Mouse (Mus musculus) ES-E14 (cell line): ENCODE measurements at regions not wholly inside any gene's neighbourhood (a gene's known extent, or its start where the extent isn't known, plus 50 kb on each side); places are given as distances from the start of the nearest gene placed in this dataset.
A peak's percentile ranks its signal among the peaks of the same experiment; 100 is the strongest.

Source experiments
- DNase-seq: peaks from one replicate; pipeline ENCODE4 v3.0.0-alpha.2; 2013; ENCODE audit warnings: low read depth, low spot score
- H3K27ac ChIP-seq: 2 replicates; pipeline ENCODE4 v1.5.1; 2012; ENCODE audit warnings: low read depth, mild to moderate bottlenecking, low read length, moderate library complexity, mixed read lengths; ENCODE audit not compliant: poor library complexity, insufficient read depth, severe bottlenecking
- H3K36me3 ChIP-seq: 2 replicates; pipeline ENCODE4 v1.6.1; 2012; ENCODE audit warnings: mild to moderate bottlenecking, low read length, moderate library complexity, mixed read lengths; ENCODE audit not compliant: control insufficient read depth, poor library complexity, insufficient read depth, severe bottlenecking
- H3K4me1 ChIP-seq, 2 experiments: fragments of 150-350 bp in 1 of 2; sonication (generic) in 1 of 2; 2 replicates each; pipeline ENCODE4 v1.6.1; 2012; ENCODE audit warnings: low read length in 2 of 2, mild to moderate bottlenecking in 1 of 2, mixed read lengths in 1 of 2; ENCODE audit not compliant: control insufficient read depth in 2 of 2, insufficient read depth in 2 of 2, poor library complexity in 1 of 2
- H3K4me3 ChIP-seq, 2 experiments: fragments of 150-350 bp in 1 of 2; sonication (generic) in 1 of 2; 2 replicates each; pipeline ENCODE4 v1.5.1; 2012; ENCODE audit warnings: low read length in 2 of 2, low read depth in 1 of 2, mild to moderate bottlenecking in 1 of 2, mixed read lengths in 1 of 2; ENCODE audit not compliant: insufficient read depth in 1 of 2, poor library complexity in 1 of 2, severe bottlenecking in 1 of 2
- H3K9ac ChIP-seq: 2 replicates; pipeline ENCODE4 v1.6.1; 2012; ENCODE audit warnings: low read depth, mild to moderate bottlenecking, low read length, mixed read lengths; ENCODE audit not compliant: poor library complexity, insufficient read depth, severe bottlenecking
- H3K9me3 ChIP-seq: fragments of 150-350 bp; sonication (generic); 2 replicates; pipeline ENCODE4 v1.6.1; 2012; ENCODE audit warnings: low read depth, mild to moderate bottlenecking, low read length; ENCODE audit not compliant: control insufficient read depth, insufficient read depth
- CHD2 ChIP-seq: IDR thresholded peaks from 2 replicates; pipeline ENCODE4 v1.6.1; 2014; ENCODE audit warnings: mild to moderate bottlenecking, low read depth, low read length, inconsistent platforms
- HCFC1 ChIP-seq: IDR thresholded peaks from 2 replicates; pipeline ENCODE4 v1.6.1; 2012; ENCODE audit warnings: low read length, inconsistent platforms, borderline replicate concordance; ENCODE audit not compliant: insufficient read depth
- MAFK ChIP-seq: IDR thresholded peaks from 2 replicates; pipeline ENCODE4 v1.6.1; 2014; ENCODE audit warnings: mild to moderate bottlenecking, low read depth, low read length, inconsistent platforms; ENCODE audit not compliant: insufficient read depth
- ZC3H11A ChIP-seq: IDR thresholded peaks from 2 replicates; pipeline ENCODE4 v1.6.1; 2012; ENCODE audit warnings: low read depth, mild to moderate bottlenecking, inconsistent platforms, low read length, borderline replicate concordance
- ZNF384 ChIP-seq: IDR thresholded peaks from 2 replicates; pipeline ENCODE4 v1.6.1; 2012; ENCODE audit warnings: low read depth, low read length, inconsistent platforms
- in situ Hi-C, 2 experiments: fragments of 600-800 bp; cut with MboI; formaldehyde crosslinking; loops; one replicate each; pipeline ENCODE4 v1.15.1; 2025; ENCODE audit warnings: low sequenced_read_pairs in 2 of 2, inconsistent platforms in 1 of 2; ENCODE audit not compliant: unreplicated experiment in 2 of 2

DNA sequence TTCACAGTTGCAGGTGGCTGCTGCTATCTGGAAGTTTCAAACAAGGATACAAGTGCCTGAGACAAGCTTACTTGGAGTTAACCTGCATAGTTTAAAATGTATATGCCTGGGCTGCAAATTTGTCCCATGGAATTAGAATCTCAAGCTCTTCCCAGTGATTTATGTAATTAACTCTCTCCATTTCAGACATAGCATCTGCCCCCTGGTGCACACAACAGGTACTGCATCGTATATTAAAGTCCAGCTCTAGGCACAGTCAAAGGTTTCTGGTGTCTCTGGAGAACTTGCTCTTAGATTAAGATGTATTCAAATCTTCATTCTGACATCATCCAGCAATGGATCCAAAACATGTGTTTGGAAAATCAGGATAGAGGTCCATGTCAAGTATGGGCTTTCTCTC, 98.0 kb upstream of the Trabd2b start:
- Histone ChIP-seq H3K4me3 (no peak overlapping the region), H3K27ac (no peak overlapping the region), H3K4me1 (no peaks in the 10 kb centered on the region), H3K9me3 (no peaks in the 10 kb centered on the region), H3K9ac (no peak overlapping the region), H3K36me3 (no peaks in the 10 kb centered on the region)
- peak; percentile 9 for DNase-seq
- TF ChIP-seq MAFK (no peak), ZNF384 (no peak), CHD2 (no peak), ZC3H11A (no peak), HCFC1 (no peak)
- in situ Hi-C loops = loop anchor here (5.0 to 10.0 kb wide), 2 partner anchors 1521 to 1524 kb away; no protein-coding TSS in a partner anchor

DNA sequence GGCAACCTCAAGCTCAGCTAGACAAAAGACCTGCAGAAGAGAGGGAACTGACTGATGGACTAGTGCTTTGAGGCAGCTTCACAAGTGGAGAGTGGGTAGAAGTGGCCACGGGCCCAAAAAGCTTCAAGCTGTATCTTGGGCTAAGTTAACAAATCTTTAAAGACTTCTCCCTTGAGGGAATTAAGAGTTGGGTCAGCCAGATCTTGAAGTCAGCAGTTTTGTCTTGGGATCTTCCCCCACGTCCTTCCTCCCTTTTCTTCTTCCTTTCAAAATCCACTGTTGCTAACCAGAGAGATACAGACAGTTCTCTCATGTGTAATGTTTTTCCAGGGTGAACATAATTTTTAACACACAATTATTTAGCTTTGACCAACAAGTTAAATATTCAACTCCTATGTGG, 91.5 kb upstream of the Trabd2b start:
- in situ Hi-C loops = no loop called here
- Histone ChIP-seq H3K9ac (no peak overlapping the region), H3K4me3 (no peak overlapping the region), H3K36me3 (no peaks in the 10 kb centered on the region), H3K9me3 (no peaks in the 10 kb centered on the region), H3K27ac (no peak overlapping the region), H3K4me1 (no peaks in the 10 kb centered on the region)
- no peak for DNase-seq
- TF ChIP-seq HCFC1 (no peak), ZC3H11A (no peak), MAFK (no peak), CHD2 (no peak)

DNA sequence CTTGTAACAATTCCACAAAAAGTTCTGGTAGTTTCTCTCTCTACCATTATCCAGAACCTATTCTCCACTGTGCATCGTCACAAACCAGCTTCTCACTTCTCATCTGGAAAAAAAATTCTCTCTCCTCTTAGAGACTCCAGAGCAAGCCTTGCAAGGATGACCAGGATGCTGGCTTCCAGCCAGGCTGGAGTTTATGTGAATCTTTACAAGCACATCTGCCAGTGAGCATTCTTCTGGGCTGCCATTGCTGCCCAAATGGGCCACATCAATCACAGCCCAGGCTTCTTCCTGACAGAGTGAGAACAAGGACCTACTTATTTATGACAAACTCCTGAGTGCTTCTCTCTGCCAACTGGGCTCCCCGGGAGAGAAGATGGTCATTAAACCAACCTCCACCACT, 91.0 kb upstream of the Trabd2b start:
- H3K4me1 ChIP-seq = no peaks in the 10 kb centered on the region
- H3K9ac ChIP-seq = no peak overlapping the region
- in situ Hi-C loops = no loop called here
- TF ChIP-seq ZNF384 = no peak
- no peak for TF ChIP-seq HCFC1
- TF ChIP-seq CHD2 = no peak
- TF ChIP-seq ZC3H11A = no peak
- TF ChIP-seq MAFK = no peak
- DNase-seq = no peak
- H3K4me3 ChIP-seq = no peak overlapping the region
- no peaks in the 10 kb centered on the region for H3K36me3 ChIP-seq
- no peak overlapping the region for H3K27ac ChIP-seq
- no peaks in the 10 kb centered on the region for H3K9me3 ChIP-seq

DNA sequence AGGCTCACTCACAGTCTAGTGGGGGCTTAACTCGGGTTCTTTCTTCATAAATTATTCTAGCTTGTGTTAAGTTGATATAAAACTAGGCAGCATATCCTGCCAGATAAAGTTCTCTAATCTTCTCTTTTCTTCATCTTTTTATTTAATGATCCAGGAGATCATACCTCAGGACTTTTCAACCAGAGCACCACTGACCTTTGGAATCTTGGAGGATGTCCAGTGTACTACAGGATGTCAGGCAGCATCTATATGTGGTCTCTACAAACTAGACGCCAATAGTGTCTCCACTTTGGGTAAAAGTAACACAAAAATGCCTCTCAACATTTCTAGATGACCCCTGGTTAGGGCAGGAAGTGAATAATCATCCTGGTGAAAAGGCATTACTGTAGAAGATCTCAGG, 89.4 kb upstream of the Trabd2b start:
- no peak for DNase-seq
- Histone ChIP-seq H3K36me3 (no peaks in the 10 kb centered on the region), H3K27ac (no peak overlapping the region), H3K4me3 (no peak overlapping the region), H3K4me1 (no peaks in the 10 kb centered on the region), H3K9ac (no peak overlapping the region), H3K9me3 (no peaks in the 10 kb centered on the region)
- in situ Hi-C loops = no loop called here
- no peak for TF ChIP-seq MAFK
- TF ChIP-seq ZC3H11A = no peak
- no peak for TF ChIP-seq HCFC1
- no peak for TF ChIP-seq CHD2
- no peak for TF ChIP-seq ZNF384

DNA sequence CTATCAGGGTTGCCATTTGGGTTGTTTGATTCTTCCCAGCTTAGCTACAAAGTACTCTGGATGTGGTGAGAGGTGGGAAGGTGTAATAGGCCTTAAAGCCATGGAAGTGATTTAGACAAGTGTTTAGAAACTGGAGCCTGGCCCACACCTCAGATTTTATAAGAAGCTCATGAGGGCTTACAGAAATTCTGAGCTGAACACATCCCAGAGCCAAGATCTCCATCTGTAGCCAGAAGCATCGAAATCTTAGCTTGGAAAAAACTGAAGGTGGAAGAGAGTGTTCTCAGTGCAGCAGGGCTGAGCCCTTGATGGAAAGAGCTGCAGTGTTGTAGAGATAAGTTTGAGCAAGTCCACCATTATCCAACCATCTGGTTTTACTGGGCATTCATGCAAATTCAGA, 86.4 kb upstream of the Trabd2b start:
- Histone ChIP-seq H3K9ac (no peak overlapping the region), H3K27ac (no peak overlapping the region), H3K4me1 (no peaks in the 10 kb centered on the region), H3K9me3 (no peaks in the 10 kb centered on the region), H3K36me3 (no peaks in the 10 kb centered on the region), H3K4me3 (no peak overlapping the region)
- no peak for DNase-seq
- in situ Hi-C loops = no loop called here
- TF ChIP-seq MAFK (no peak), ZNF384 (no peak), HCFC1 (no peak), CHD2 (no peak), ZC3H11A (no peak)
